Mouse (Mus musculus) thymus, postnatal 14 days (tissue): Measurements from ENCODE around the gene Pom121l2.

Source experiments
- DNase-seq: peaks from one replicate; pipeline ENCODE4 v3.0.0; 2021

Pom121l2 gene

GRCm38 (mm10) chr13:21994896-21995295, 13.9 kb downstream of the Pom121l2 start:
- DNase-seq: no peak

GRCm38 (mm10) chr13:21995331-21995914, 14.4 kb downstream of the Pom121l2 start:
- peak; percentile 52 for DNase-seq

- no peak for DNase-seq
Observed at GRCm38 (mm10) chr13:21996101-21996839, 15.3 kb downstream of the Pom121l2 start.

GRCm38 (mm10) chr13:21996840-21997185, 15.8 kb downstream of the Pom121l2 start:
- DNase-seq: no peak

- DNase-seq: no peak
Observed at GRCm38 (mm10) chr13:21997201-21997820, 16.3 kb downstream of the Pom121l2 start.

- no peak for DNase-seq
Observed at GRCm38 (mm10) chr13:21997821-21998220, 16.8 kb downstream of the Pom121l2 start.

- DNase-seq: no peak
Observed at GRCm38 (mm10) chr13:21998412-21998811, 17.4 kb downstream of the Pom121l2 start.

- no peak for DNase-seq
Observed at GRCm38 (mm10) chr13:21999147-21999546, 18.2 kb downstream of the Pom121l2 start.

GRCm38 (mm10) chr13:22001346-22001745, 20.4 kb downstream of the Pom121l2 start:
- no peak for DNase-seq

GRCm38 (mm10) chr13:22001823-22002222, 20.8 kb downstream of the Pom121l2 start:
- DNase-seq: peak; percentile 28

- DNase-seq: peak; percentile 75
Observed at GRCm38 (mm10) chr13:22005605-22006333, 24.8 kb downstream of the Pom121l2 start.

GRCm38 (mm10) chr13:22006334-22007120, 25.5 kb downstream of the Pom121l2 start:
- peak; percentile 79 for DNase-seq

GRCm38 (mm10) chr13:22007121-22007510, 26.1 kb downstream of the Pom121l2 start:
- no peak for DNase-seq

GRCm38 (mm10) chr13:22007872-22008271, 26.9 kb downstream of the Pom121l2 start:
- no peak for DNase-seq

- DNase-seq: no peak
Observed at GRCm38 (mm10) chr13:22008707-22009106, 27.7 kb downstream of the Pom121l2 start.

- DNase-seq: no peak
Observed at GRCm38 (mm10) chr13:22009642-22010041, 28.6 kb downstream of the Pom121l2 start, which contains the start of gene Prss16. Gene Prss16, minus strand, starts transcription at chr13:22009742.

- DNase-seq: no peak
Observed at GRCm38 (mm10) chr13:22013716-22014115, 32.7 kb downstream of the Pom121l2 start.

GRCm38 (mm10) chr13:22014411-22014845, 33.4 kb downstream of the Pom121l2 start:
- no peak for DNase-seq

GRCm38 (mm10) chr13:22015479-22016450, 34.8 kb downstream of the Pom121l2 start:
- peak; percentile 86 for DNase-seq

- DNase-seq: peak; percentile 66
Observed at GRCm38 (mm10) chr13:22019934-22020835, 39.2 kb downstream of the Pom121l2 start.
